Mouse (Mus musculus): ENCODE results near the gene Fbxl19. TPM values are rescaled to one million over a fixed set of nuclear protein-coding genes. Genes with fewer than 3 reads are reported as not detected.

Fbxl19 gene
- total RNA-seq (2023): 5.9 and 7.9 TPM in 2 replicates

GRCm38 (mm10) chr7:127744366-127745045 lies at the start of gene Fbxl19:
Fbxl19 (plus strand) TSS chr7:127744543.

GRCm38 (mm10) chr7:127708207-127709078 lies 35.9 kb upstream of the Fbxl19 start, which contains the start of gene Bcl7c:
Bcl7c (minus strand) TSS chr7:127708933.

GRCm38 (mm10) chr7:127712461-127713385 lies 31.6 kb upstream of the Fbxl19 start, which contains the start of gene Ctf1:
Ctf1 (plus strand) TSS chr7:127712736.

GRCm38 (mm10) chr7:127732066-127732465 lies 12.3 kb upstream of the Fbxl19 start, which contains the start of gene Ctf2:
Ctf2 (minus strand) TSS chr7:127732166.

GRCm38 (mm10) chr7:127769651-127770038 lies 25.3 kb downstream of the Fbxl19 start, which contains the start of gene Orai3:
Orai3 (plus strand) TSS chr7:127769815.

GRCm38 (mm10) chr7:127776426-127776825 lies 32.1 kb downstream of the Fbxl19 start, which contains the start of gene Setd1a:
Setd1a (plus strand) TSS chr7:127776670.

GRCm38 (mm10) chr7:127785308-127785707 lies 41.0 kb downstream of the Fbxl19 start, which contains the start of gene Gm49388:
Gm49388 (plus strand) TSS chr7:127785608.

GRCm38 (mm10) chr7:127800435-127801009 lies 56.2 kb downstream of the Fbxl19 start, which contains the start of gene Hsd3b7:
Hsd3b7 (plus strand) TSS chr7:127800604.

Other genes starting within 250 kb of the Fbxl19 start
- 77.3 and 96.9 TPM in 2 replicates for gene Srcap, start 232.6 kb upstream of the Fbxl19 start, total RNA-seq (2023)
- gene Gm42715, start 225.0 kb upstream of the Fbxl19 start, total RNA-seq (2023): 16.4 and 27.7 TPM in 2 replicates
- gene Tmem265, start 183.2 kb upstream of the Fbxl19 start, total RNA-seq (2023): not detected in 2 replicates
- gene Phkg2, start 171.2 kb upstream of the Fbxl19 start, total RNA-seq (2023): 132 and 168 TPM in 2 replicates
- gene Ccdc189, start 155.9 kb upstream of the Fbxl19 start, total RNA-seq (2023): 18.5 and 19.6 TPM in 2 replicates
- 199 and 280 TPM in 2 replicates for gene Rnf40, start 155.8 kb upstream of the Fbxl19 start, total RNA-seq (2023)
- 2.6 and 2.7 TPM in 2 replicates for gene Zfp629, start 128.7 kb upstream of the Fbxl19 start, total RNA-seq (2023)
- 26.0 and 31.1 TPM in 2 replicates for gene Bcl7c, start 35.6 kb upstream of the Fbxl19 start, total RNA-seq (2023)
- gene Ctf1, start 31.8 kb upstream of the Fbxl19 start, total RNA-seq (2023): not detected in 2 replicates
- not detected in 2 replicates for gene Ctf2, start 12.4 kb upstream of the Fbxl19 start, total RNA-seq (2023)
- 21.4 and 28.6 TPM in 2 replicates for gene Orai3, start 25.3 kb downstream of the Fbxl19 start, total RNA-seq (2023)
- 31.3 and 40.4 TPM in 2 replicates for gene Setd1a, start 32.1 kb downstream of the Fbxl19 start, total RNA-seq (2023)
- gene Gm49388, start 41.1 kb downstream of the Fbxl19 start, total RNA-seq (2023): 3.8 TPM in 1 of 2 replicates, not detected in the other
- gene Hsd3b7, start 56.1 kb downstream of the Fbxl19 start, total RNA-seq (2023): 9.7 and 10.8 TPM in 2 replicates
- 55.8 and 70.3 TPM in 2 replicates for gene Stx4a, start 79.8 kb downstream of the Fbxl19 start, total RNA-seq (2023)
- gene Stx1b, start 80.0 kb downstream of the Fbxl19 start, total RNA-seq (2023): not detected in 2 replicates
- 33.1 and 38.1 TPM in 2 replicates for gene Zfp646, start 131.7 kb downstream of the Fbxl19 start, total RNA-seq (2023)
- gene Zfp668, start 132.3 kb downstream of the Fbxl19 start, total RNA-seq (2023): 4.7 and 7.5 TPM in 2 replicates
- gene Prss53, start 146.4 kb downstream of the Fbxl19 start, total RNA-seq (2023): not detected in 2 replicates
- not detected in 2 replicates for gene Gm21974, start 150.9 kb downstream of the Fbxl19 start, total RNA-seq (2023)
- gene Vkorc1, start 151.1 kb downstream of the Fbxl19 start, total RNA-seq (2023): 7.5 and 8.1 TPM in 2 replicates
- gene Bckdk, start 159.5 kb downstream of the Fbxl19 start, total RNA-seq (2023): 26.7 and 28.4 TPM in 2 replicates
- gene Kat8, start 168.0 kb downstream of the Fbxl19 start, total RNA-seq (2023): 15.5 and 18.0 TPM in 2 replicates
- gene Prss8, start 185.6 kb downstream of the Fbxl19 start, total RNA-seq (2023): not detected in 2 replicates
- gene Prss36, start 202.2 kb downstream of the Fbxl19 start, total RNA-seq (2023): 0.79 and 2.1 TPM in 2 replicates
- gene Fus, start 222.9 kb downstream of the Fbxl19 start, total RNA-seq (2023): 510 and 553 TPM in 2 replicates
- 46.4 and 70.4 TPM in 2 replicates for gene Pycard, start 249.3 kb downstream of the Fbxl19 start, total RNA-seq (2023)

Data from neutrophil, adult 65 days (primary cell).